Mouse (Mus musculus) frontal cortex, postnatal 25 days (tissue): ENCODE measurements around the gene Nfkbib.

Experiments
- DNase-seq, 2 experiments: peaks; one replicate each; pipeline ENCODE4 v3.0.0; 2022; ENCODE audit warnings: low spot score in 2 of 2

Gene Nfkbib

GRCm38 (mm10) chr7:28767462-28767965, at the start of gene Nfkbib:
Gene Nfkbib (minus strand): TSS chr7:28767512.
- DNase-seq, result no peak

GRCm38 (mm10) chr7:28816920-28817319, 49.6 kb upstream of the Nfkbib start:
- DNase-seq, result no peak

GRCm38 (mm10) chr7:28816201-28816600, 48.9 kb upstream of the Nfkbib start:
- DNase-seq, result no peak

GRCm38 (mm10) chr7:28815230-28815629, 47.9 kb upstream of the Nfkbib start:
- DNase-seq, result no peak

GRCm38 (mm10) chr7:28814306-28815034, 47.2 kb upstream of the Nfkbib start:
- DNase-seq, result no peak

- no peak for DNase-seq
Observed at GRCm38 (mm10) chr7:28812949-28813348, 45.6 kb upstream of the Nfkbib start.

- DNase-seq, result no peak
Observed at GRCm38 (mm10) chr7:28812436-28812835, 45.1 kb upstream of the Nfkbib start.

- DNase-seq, result no peak
Observed at GRCm38 (mm10) chr7:28811640-28812275, 44.4 kb upstream of the Nfkbib start.

GRCm38 (mm10) chr7:28811228-28811627, 43.9 kb upstream of the Nfkbib start:
- peak; percentile 62 to 85 for DNase-seq

- DNase-seq, result peak; percentile 96
Observed at GRCm38 (mm10) chr7:28810107-28811066, 43.1 kb upstream of the Nfkbib start.

- peak in 1 of 2 experiments; percentile 44 for DNase-seq
Observed at GRCm38 (mm10) chr7:28809401-28810089, 42.2 kb upstream of the Nfkbib start.

GRCm38 (mm10) chr7:28808957-28809393, 41.7 kb upstream of the Nfkbib start:
- DNase-seq, result peak; percentile 87 to 92

GRCm38 (mm10) chr7:28808221-28808941, 41.1 kb upstream of the Nfkbib start, which contains the start of gene Hnrnpl:
Gene Hnrnpl (plus strand): TSS chr7:28808541.
- no peak for DNase-seq

GRCm38 (mm10) chr7:28807641-28808220, 40.4 kb upstream of the Nfkbib start:
- DNase-seq, result no peak

- no peak for DNase-seq
Observed at GRCm38 (mm10) chr7:28806869-28807268, 39.6 kb upstream of the Nfkbib start.

- no peak for DNase-seq
Observed at GRCm38 (mm10) chr7:28803756-28804155, 36.4 kb upstream of the Nfkbib start.

GRCm38 (mm10) chr7:28802846-28803588, 35.7 kb upstream of the Nfkbib start:
- no peak for DNase-seq

- DNase-seq, result no peak
Observed at GRCm38 (mm10) chr7:28801901-28802670, 34.8 kb upstream of the Nfkbib start.

GRCm38 (mm10) chr7:28801451-28801850, 34.1 kb upstream of the Nfkbib start:
- no peak for DNase-seq
